Mouse (Mus musculus): ENCODE results near the gene Zer1. TPM values are rescaled to one million over a fixed set of nuclear protein-coding genes. Genes with fewer than 3 reads are reported as not detected.
"Not testable (repeated sequence)": the region's sequence is repeated elsewhere in the genome, so short reads cannot be mapped to it uniquely, and the experiment has no call there.

Zer1 gene
- polyA plus RNA-seq, 1 experiment = 23.8 TPM

- Histone ChIP-seq H3K4me1 (ENCODE audit: control insufficient read depth, insufficient read depth, insufficient read length, low read length) (peaks cover 12% of the 10 kb centered on the region), H3K27ac (replicated peaks; ENCODE audit: low read depth, low read length) (peak overlapping the region; percentile 60), H3K4me3 (ENCODE audit: insufficient read depth, low read depth, low read length) (peak overlapping the region; percentile 83)
Observed at GRCm38 (mm10) chr2:30134928-30135620, 10.7 kb upstream of the Zer1 start.

GRCm38 (mm10) chr2:30134378-30134711, 10.0 kb upstream of the Zer1 start:
- peak overlapping the region; percentile 60 for H3K27ac ChIP-seq (replicated peaks; ENCODE audit: low read depth, low read length)
- H3K4me3 ChIP-seq (ENCODE audit: insufficient read depth, low read depth, low read length) = peak overlapping the region; percentile 83
- H3K4me1 ChIP-seq (ENCODE audit: control insufficient read depth, insufficient read depth, insufficient read length, low read length) = peaks cover 12% of the 10 kb centered on the region

DNA sequence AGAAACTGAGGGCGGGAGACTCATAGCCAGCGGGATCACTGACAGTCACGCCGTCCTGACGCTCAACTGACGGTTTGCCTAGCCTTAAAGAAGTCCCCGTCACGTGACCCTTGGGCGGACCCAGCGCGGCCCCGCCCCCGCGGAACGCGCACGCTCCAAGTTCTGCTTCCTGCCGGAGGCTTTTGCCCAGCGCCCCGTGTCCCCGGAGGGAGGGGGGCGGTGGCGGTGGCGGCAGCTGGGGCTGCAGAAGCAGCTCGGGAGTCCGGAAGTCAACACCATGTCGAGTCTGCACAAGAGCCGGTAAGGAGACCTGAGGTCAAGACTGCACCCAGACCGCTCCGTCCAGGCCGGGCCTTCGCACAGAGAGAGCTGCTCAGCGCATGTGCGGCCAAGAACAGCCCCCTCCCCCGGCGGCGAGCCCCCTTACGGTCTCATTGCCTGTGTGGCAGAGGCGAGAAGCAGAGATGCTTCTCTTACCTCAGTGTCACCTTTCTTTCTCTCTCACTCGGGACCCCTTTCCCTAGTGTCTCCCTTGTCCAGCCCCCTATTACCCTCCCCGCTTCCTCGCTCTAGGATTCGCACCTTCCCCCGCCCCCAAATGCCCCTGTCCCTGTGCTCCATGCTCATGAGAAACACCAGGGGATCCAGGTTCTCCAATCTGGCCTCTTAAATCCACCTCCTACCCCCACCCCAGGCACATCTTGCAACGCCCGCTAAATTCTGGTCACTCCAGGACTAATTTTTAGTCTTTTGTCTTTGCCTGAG, 9.4 kb upstream of the Zer1 start, which contains the start of gene Tbc1d13:
Gene Tbc1d13 (plus strand): TSS at position 134 of the 765 bp plus-strand sequence.
- peak within 1 kb of the TSS; percentile 89 for H3K27ac ChIP-seq (replicated peaks; ENCODE audit: low read depth, low read length)
- H3K4me3 ChIP-seq (ENCODE audit: insufficient read depth, low read depth, low read length) = peak within 1 kb of the TSS; percentile 83
- peaks cover 12% of the 10 kb centered on the region for H3K4me1 ChIP-seq (ENCODE audit: control insufficient read depth, insufficient read depth, insufficient read length, low read length)

DNA sequence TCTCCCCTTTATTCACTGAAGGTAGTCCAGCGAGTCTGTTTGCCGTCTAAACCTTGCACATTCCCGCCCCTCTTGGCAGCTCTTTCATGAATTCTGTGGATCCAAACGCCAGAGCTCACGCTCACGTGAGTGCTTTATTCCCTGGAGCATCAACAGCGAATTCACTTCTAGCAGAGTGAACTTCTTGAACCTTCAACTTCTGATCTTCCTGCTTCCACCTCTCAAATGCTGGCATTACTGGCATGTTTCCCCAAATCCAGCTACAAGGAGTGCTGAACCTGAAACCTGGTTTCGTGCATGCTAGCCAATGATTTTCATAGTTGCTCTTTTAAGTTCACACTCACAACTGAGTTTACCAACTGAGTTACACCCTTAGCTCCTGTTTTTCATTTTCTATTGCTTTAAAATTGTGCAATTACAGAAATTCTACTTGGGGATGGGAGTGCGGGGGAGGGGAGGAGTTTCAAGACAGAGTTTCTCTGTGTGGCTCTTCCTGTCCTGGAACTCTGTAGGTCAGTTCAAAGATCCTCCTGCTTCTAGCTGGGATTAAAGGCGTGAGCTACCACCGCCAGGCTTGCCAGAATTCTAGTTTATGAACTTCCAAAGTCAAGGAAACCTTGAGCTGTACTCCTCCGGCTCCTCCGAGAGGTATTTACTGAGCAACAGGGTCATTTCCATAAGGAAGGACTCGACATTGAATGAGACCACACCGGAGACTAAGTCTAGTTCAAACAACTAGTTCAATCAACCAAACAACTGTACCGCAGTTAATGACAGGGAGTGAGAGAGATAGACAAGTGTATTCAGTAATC, 8.6 kb upstream of the Zer1 start:
- peak overlapping the region; percentile 89 for H3K27ac ChIP-seq (replicated peaks; ENCODE audit: low read depth, low read length)
- peaks cover 12% of the 10 kb centered on the region for H3K4me1 ChIP-seq (ENCODE audit: control insufficient read depth, insufficient read depth, insufficient read length, low read length)
- H3K4me3 ChIP-seq (ENCODE audit: insufficient read depth, low read depth, low read length) = peak overlapping the region; percentile 60

DNA sequence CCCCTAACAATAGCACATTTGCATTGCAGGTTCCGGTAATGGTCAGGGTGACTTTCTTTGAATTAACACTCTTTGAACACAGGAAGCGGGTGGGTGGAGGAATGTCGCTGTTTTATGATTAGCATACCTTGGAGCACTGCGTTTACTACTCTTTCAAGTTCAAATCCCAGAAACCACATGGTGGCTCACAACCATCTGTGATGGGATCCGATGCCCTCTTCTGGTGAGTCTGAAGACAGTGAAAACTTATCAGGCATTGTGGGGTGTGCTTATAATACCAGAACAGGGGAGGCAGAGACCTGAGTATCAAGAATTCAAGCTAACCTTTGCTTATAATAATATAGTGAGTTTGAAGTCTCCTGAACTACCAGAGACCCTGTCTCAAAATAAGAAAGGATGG, 6.9 kb upstream of the Zer1 start:
- not testable (repeated sequence) for H3K27ac ChIP-seq (replicated peaks; ENCODE audit: low read depth, low read length); H3K4me3 ChIP-seq (ENCODE audit: insufficient read depth, low read depth, low read length)
- peaks cover 12% of the 10 kb centered on the region for H3K4me1 ChIP-seq (ENCODE audit: control insufficient read depth, insufficient read depth, insufficient read length, low read length)

- Histone ChIP-seq H3K4me3 (ENCODE audit: insufficient read depth, low read depth, low read length) (no peak overlapping the region), H3K4me1 (ENCODE audit: control insufficient read depth, insufficient read depth, insufficient read length, low read length) (peaks cover 10% of the 10 kb centered on the region), H3K27ac (replicated peaks; ENCODE audit: low read depth, low read length) (no peak overlapping the region)
Observed at GRCm38 (mm10) chr2:30130156-30130555, 5.8 kb upstream of the Zer1 start.

DNA sequence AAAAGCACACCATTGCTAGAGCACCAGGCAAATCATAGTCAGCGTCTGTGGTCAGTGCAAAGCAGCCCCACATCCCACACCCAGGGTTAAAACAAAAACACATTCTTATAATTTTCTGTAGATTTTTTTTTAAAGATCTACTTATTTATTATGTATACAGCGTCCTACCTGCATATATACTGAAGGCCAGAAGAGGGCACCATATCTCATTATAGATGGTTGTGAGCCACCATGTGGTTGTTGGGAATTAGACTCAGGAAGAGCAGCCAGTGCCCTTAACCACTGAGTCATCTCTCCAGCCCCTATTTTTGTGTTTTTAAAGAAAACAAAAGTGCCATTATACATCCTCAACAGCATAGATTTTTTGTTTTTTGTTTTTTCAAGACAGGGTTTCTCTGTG, 4.4 kb upstream of the Zer1 start:
- Histone ChIP-seq H3K27ac (replicated peaks; ENCODE audit: low read depth, low read length) (no peak overlapping the region), H3K4me1 (ENCODE audit: control insufficient read depth, insufficient read depth, insufficient read length, low read length) (peaks cover 4% of the 10 kb centered on the region; the same call in 1 of the 2 replicates), H3K4me3 (ENCODE audit: insufficient read depth, low read depth, low read length) (no peak overlapping the region)

DNA sequence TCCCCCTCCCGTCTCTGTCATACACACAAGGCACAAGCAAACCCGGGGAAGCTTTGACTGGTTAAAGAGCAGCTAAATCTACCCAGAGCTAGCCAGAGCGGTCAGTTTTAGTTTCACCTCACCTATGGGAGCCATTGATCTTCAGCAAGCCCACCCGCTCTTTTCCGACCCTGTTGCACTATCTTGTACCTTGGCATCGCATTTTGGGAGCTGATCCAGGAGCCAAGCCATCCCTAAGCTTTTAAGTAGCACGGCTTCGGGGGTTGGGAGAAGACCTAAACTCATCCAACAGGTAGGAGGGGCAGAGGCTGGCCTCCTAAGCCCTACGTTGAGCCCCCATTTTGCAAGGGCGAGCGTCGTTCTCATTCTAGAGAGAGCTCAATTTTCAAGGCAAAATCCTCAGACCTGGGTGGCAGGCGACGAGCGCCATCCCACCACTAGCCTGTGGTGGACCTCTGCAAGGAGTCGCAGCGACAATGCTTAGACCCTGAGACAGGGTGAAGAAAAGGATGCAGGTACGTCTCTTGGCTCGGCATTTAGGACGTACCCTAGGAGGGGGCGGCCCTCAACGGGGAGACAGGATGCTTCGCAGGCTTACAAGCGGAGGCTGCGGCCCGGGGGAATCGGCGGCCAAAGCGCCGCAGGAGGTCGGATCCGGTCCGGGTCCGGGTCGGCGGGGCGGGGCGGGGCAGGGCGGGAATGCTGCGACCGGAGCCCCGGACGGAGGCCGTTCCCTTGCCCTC, 485 bp downstream of the Zer1 start:
- Histone ChIP-seq H3K4me3 (ENCODE audit: insufficient read depth, low read depth, low read length) (peak overlapping the region; percentile 89), H3K4me1 (ENCODE audit: control insufficient read depth, insufficient read depth, insufficient read length, low read length) (no peaks in the 10 kb centered on the region), H3K27ac (replicated peaks; ENCODE audit: low read depth, low read length) (peak overlapping the region; percentile 64)

DNA sequence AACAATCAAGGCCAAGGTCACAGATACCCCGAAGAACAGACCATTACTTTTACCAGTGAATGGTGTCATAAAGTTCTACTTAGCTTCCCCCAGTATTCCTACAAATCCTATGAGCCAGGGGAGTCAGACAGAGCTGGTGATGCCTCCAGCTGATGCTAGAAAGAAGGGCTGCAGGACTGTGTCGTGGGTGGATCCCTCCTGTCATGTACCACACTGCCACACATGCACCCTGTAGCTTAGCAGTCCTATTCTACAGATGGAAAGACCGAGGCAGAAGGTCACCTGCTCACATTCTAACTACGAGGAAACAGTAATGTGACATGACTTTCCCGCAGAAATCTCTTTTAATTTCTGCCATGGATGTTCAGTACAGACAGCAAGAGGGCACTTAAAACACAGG, 1.6 kb downstream of the Zer1 start:
- Histone ChIP-seq H3K27ac (replicated peaks; ENCODE audit: low read depth, low read length) (no peak overlapping the region), H3K4me3 (ENCODE audit: insufficient read depth, low read depth, low read length) (0 out of 2 replicates have a peak overlapping the region, but pooled peaks have one; percentile 3)

DNA sequence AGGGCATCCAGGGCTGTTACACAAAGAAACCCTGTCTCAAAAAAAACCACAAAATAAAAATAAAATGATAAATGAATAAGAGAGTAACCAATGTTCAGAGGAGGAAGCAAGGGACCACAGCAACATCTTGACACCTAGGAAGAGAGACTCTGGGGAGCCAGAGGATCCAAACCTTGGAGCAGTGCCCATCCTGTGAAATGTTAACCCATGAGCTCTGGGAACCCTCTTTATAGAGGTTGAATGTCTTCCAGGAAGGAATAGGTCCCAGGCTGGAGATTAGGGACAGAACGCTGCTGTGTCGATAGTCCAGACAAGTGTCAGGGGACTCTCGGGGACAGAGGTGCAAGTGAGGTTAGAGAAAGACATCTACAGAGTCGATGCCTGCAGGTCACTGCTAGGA, 4.1 kb downstream of the Zer1 start:
- no peak overlapping the region for H3K4me3 ChIP-seq (ENCODE audit: insufficient read depth, low read depth, low read length)
- no peaks in the 10 kb centered on the region for H3K4me1 ChIP-seq (ENCODE audit: control insufficient read depth, insufficient read depth, insufficient read length, low read length)
- H3K27ac ChIP-seq (replicated peaks; ENCODE audit: low read depth, low read length) = no peak overlapping the region

More for the DNA sequence above, 1.6 kb downstream of the Zer1 start:
- no peaks in the 10 kb centered on the region for H3K4me1 ChIP-seq (ENCODE audit: control insufficient read depth, insufficient read depth, insufficient read length, low read length)

GRCm38 (mm10) chr2:30119641-30120051, 4.7 kb downstream of the Zer1 start:
- Histone ChIP-seq H3K27ac (replicated peaks; ENCODE audit: low read depth, low read length) (no peak overlapping the region), H3K4me1 (ENCODE audit: control insufficient read depth, insufficient read depth, insufficient read length, low read length) (no peaks in the 10 kb centered on the region), H3K4me3 (ENCODE audit: insufficient read depth, low read depth, low read length) (no peak overlapping the region)

DNA sequence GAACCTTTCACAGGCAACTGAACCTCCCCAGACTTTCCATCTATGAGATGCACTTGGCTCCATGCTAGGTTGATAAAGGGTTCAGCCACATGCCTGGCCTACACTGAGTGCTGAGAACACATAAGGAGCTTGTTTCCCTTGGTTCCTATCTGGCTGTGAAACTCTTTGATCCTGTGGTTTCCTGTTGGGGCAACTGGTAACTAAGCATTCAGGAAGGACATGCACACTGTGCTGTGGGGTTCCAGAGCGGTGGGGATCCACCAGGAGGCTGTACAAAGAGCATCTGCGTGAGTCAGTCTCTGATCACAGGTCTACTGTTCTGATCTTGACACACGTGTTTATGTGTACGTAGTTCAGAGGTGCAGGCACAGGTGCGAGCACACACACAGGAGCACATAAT, 11.8 kb downstream of the Zer1 start:
- Histone ChIP-seq H3K4me1 (ENCODE audit: control insufficient read depth, insufficient read depth, insufficient read length, low read length) (no peaks in the 10 kb centered on the region), H3K27ac (replicated peaks; ENCODE audit: low read depth, low read length) (no peak overlapping the region), H3K4me3 (ENCODE audit: insufficient read depth, low read depth, low read length) (no peak overlapping the region)

- Histone ChIP-seq H3K4me1 (ENCODE audit: control insufficient read depth, insufficient read depth, insufficient read length, low read length) (no peaks in the 10 kb centered on the region), H3K27ac (replicated peaks; ENCODE audit: low read depth, low read length) (no peak overlapping the region), H3K4me3 (ENCODE audit: insufficient read depth, low read depth, low read length) (no peak overlapping the region)
Observed at GRCm38 (mm10) chr2:30111500-30111899, 12.9 kb downstream of the Zer1 start.

- H3K4me1 ChIP-seq (ENCODE audit: control insufficient read depth, insufficient read depth, insufficient read length, low read length) = no peaks in the 10 kb centered on the region
- no peak overlapping the region for H3K4me3 ChIP-seq (ENCODE audit: insufficient read depth, low read depth, low read length)
- no peak overlapping the region for H3K27ac ChIP-seq (replicated peaks; ENCODE audit: low read depth, low read length)
Observed at GRCm38 (mm10) chr2:30108260-30108659, 16.1 kb downstream of the Zer1 start.

- Histone ChIP-seq H3K4me1 (ENCODE audit: control insufficient read depth, insufficient read depth, insufficient read length, low read length) (no peaks in the 10 kb centered on the region), H3K27ac (replicated peaks; ENCODE audit: low read depth, low read length) (peak overlapping the region; percentile 43), H3K4me3 (ENCODE audit: insufficient read depth, low read depth, low read length) (no peak overlapping the region)
Observed at GRCm38 (mm10) chr2:30107646-30108045, 16.7 kb downstream of the Zer1 start.

All from brown adipose tissue, adult 24 weeks (tissue).